Mouse (Mus musculus): ENCODE data around the gene Gm20388.

- no peak for TF ChIP-seq ZC3H11A (IDR thresholded peaks at IDR 0.05; ENCODE audit: borderline replicate concordance, low read depth, low read length)
- no peak for TF ChIP-seq CHD2 (IDR thresholded peaks at IDR 0.05; ENCODE audit: low read depth, low read length)
- no peak for TF ChIP-seq MAFK (IDR thresholded peaks at IDR 0.05; ENCODE audit: insufficient read depth, low read depth, low read length)
- no peak for TF ChIP-seq ZNF384 (IDR thresholded peaks at IDR 0.05; ENCODE audit: low read depth, low read length)
- no peak for TF ChIP-seq HCFC1 (IDR thresholded peaks at IDR 0.05; ENCODE audit: borderline replicate concordance, insufficient read depth, low read length)
These were observed 4195.9 kb downstream of the Gm20388 start for GRCm38 (mm10) chr8:124106328-124107195.
